Mouse (Mus musculus) liver, embryonic 12.5 days (tissue): Measurements from ENCODE around the gene Cdr2l. TPM values are rescaled to one million over a fixed set of nuclear protein-coding genes. Genes with fewer than 3 reads are reported as not detected.
A peak's percentile ranks its signal among the peaks of the same experiment; 100 is the strongest.

Experiments used
- ATAC-seq: fragments of 200-750 bp; cut with Nextera tagmentation; 2 replicates; pipeline ENCODE4 v1.8.0; 2017; ENCODE audit warnings: moderate number of reproducible peaks, mild to moderate bottlenecking, moderate library complexity
- H3K27ac ChIP-seq: fragments of 300-500 bp; sonication (generic); 2 replicates; pipeline ENCODE4 v1.5.1; 2016; ENCODE audit warnings: mild to moderate bottlenecking
- H3K27me3 ChIP-seq: fragments of 300-500 bp; sonication (generic); replicated peaks from 2 replicates; pipeline ENCODE4 v1.6.1; 2016; ENCODE audit warnings: mild to moderate bottlenecking, moderate library complexity
- H3K36me3 ChIP-seq: fragments of 300-500 bp; sonication (generic); 2 replicates; pipeline ENCODE4 v1.6.1; 2016; ENCODE audit warnings: mild to moderate bottlenecking, moderate library complexity
- H3K4me1 ChIP-seq: fragments of 300-500 bp; sonication (generic); 2 replicates; pipeline ENCODE4 v1.6.1; 2016
- H3K4me2 ChIP-seq: fragments of 300-500 bp; sonication (generic); 2 replicates; pipeline ENCODE4 v1.6.1; 2016; ENCODE audit warnings: mild to moderate bottlenecking, moderate library complexity
- H3K4me3 ChIP-seq: fragments of 300-500 bp; sonication (generic); 2 replicates; pipeline ENCODE4 v1.5.1; 2016; ENCODE audit warnings: mild to moderate bottlenecking, moderate library complexity
- H3K9ac ChIP-seq: fragments of 300-500 bp; sonication (generic); 2 replicates; pipeline ENCODE4 v1.6.1; 2016; ENCODE audit warnings: mild to moderate bottlenecking, moderate library complexity
- H3K9me3 ChIP-seq: fragments of 300-500 bp; sonication (generic); replicated peaks from 2 replicates; pipeline ENCODE4 v1.6.1; 2016; ENCODE audit warnings: mild to moderate bottlenecking, moderate library complexity
- WGBS: fragments of 180-500 bp; shearing (Covaris S2); methylation state at CpG from one replicate; pipeline ENCODE4 v1.1.7; 2016; ENCODE audit not compliant: insufficient replicate concordance; 5-methylcytosine and 5-hydroxymethylcytosine counted together
- polyA plus RNA-seq: library from polyadenylated mRNA; unstranded; fragments of >200 nt; fragmentation: Nextera tagmentation; extraction: Ambion mirVana; gene quantifications from 2 replicates; pipeline ENCODE4 v1.2.1, GENCODE M21; 2016

Cdr2l gene
- polyA plus RNA-seq: 4.2 TPM in 2 replicates

GRCm38 (mm10) chr11:115381743-115382539, at the start of gene Cdr2l:
Cdr2l (plus strand) TSS chr11:115381916.
- Histone ChIP-seq H3K9ac (peak within 1 kb of the TSS; percentile 64), H3K4me3 (peak within 1 kb of the TSS; percentile 61), H3K9me3 (no peaks in the 10 kb centered on the region), H3K4me1 (no peaks in the 10 kb centered on the region), H3K27me3 (peaks cover 86% of the 10 kb centered on the region), H3K36me3 (no peaks in the 10 kb centered on the region), H3K27ac (no peak within 1 kb of the TSS), H3K4me2 (peak within 1 kb of the TSS; percentile 75)
- WGBS: under 1% methylated on average over 76 of the region's 76 CpGs
- peak; percentile 49; the same call in 1 of the 2 replicates for ATAC-seq

DNA sequence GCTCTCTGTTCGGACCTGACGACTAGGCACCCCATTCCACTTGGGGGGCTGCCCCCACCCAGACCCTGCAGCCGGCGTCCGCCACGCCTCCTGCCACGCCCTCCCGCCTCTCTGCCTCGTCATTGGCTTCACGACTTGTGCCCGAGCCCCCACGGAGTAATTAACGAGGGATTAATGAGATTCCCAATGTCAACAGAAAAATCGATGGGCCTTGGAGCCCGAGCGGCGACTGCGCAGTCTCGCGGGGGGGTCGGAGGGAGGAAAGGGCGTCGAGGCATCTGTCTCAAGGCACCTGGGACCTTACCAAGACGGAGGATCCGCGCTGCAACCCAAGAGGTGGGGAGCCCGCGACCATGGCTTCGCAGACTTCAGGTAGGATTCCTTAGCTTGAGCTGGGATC, 47.2 kb upstream of the Cdr2l start, which contains the start of gene Otop3:
TSS of gene Otop3 (plus strand) at position 201 of the 400 bp plus-strand sequence.
- H3K9ac ChIP-seq: no peak within 1 kb of the TSS
- no peaks in the 10 kb centered on the region for H3K4me1 ChIP-seq
- no peak within 1 kb of the TSS for H3K27ac ChIP-seq
- ATAC-seq: no peak
- H3K4me2 ChIP-seq: peak within 1 kb of the TSS; percentile 33
- no peaks in the 10 kb centered on the region for H3K36me3 ChIP-seq
- WGBS: 6% methylated on average over 29 of the region's 29 CpGs
- H3K4me3 ChIP-seq: no peak within 1 kb of the TSS
- H3K9me3 ChIP-seq: no peaks in the 10 kb centered on the region
- H3K27me3 ChIP-seq: peaks cover 91% of the 10 kb centered on the region

GRCm38 (mm10) chr11:115335223-115335622, 46.5 kb upstream of the Cdr2l start:
- H3K27me3 ChIP-seq: peaks cover 91% of the 10 kb centered on the region
- H3K4me2 ChIP-seq: no peak overlapping the region
- WGBS: 45% methylated on average over 12 of the region's 12 CpGs
- no peak overlapping the region for H3K27ac ChIP-seq
- no peaks in the 10 kb centered on the region for H3K36me3 ChIP-seq
- no peaks in the 10 kb centered on the region for H3K4me1 ChIP-seq
- H3K9ac ChIP-seq: no peak overlapping the region
- ATAC-seq: no peak
- no peak overlapping the region for H3K4me3 ChIP-seq
- H3K9me3 ChIP-seq: no peaks in the 10 kb centered on the region

DNA sequence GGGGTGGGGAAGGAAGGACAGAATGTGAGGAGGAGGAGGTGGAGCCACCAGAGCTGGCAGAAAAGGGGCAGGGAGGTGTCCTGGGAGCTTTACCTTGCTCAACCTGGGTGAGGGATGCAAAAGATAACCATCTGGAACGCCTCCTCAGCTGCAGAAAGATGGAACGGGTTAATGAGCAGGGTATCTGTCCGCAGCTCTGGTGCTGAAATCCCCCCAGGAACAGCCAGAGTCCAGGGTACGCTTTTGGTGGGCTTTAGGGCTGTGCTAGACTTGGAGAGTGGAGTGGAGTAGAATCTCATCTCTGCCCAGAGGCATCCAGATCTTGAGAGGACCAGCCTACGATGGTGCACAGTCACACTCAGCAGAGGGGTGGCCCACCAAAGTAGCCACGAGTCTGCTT, 45.6 kb upstream of the Cdr2l start:
- Histone ChIP-seq H3K9me3 (no peaks in the 10 kb centered on the region), H3K4me3 (no peak overlapping the region), H3K9ac (no peak overlapping the region), H3K4me1 (no peaks in the 10 kb centered on the region), H3K27ac (no peak overlapping the region), H3K4me2 (no peak overlapping the region), H3K27me3 (peaks cover 94% of the 10 kb centered on the region), H3K36me3 (no peaks in the 10 kb centered on the region)
- ATAC-seq: no peak
- 14% methylated on average over 6 of the region's 6 CpGs for WGBS

GRCm38 (mm10) chr11:115337350-115337749, 44.4 kb upstream of the Cdr2l start:
- WGBS: 25% methylated on average over 3 of the region's 3 CpGs

DNA sequence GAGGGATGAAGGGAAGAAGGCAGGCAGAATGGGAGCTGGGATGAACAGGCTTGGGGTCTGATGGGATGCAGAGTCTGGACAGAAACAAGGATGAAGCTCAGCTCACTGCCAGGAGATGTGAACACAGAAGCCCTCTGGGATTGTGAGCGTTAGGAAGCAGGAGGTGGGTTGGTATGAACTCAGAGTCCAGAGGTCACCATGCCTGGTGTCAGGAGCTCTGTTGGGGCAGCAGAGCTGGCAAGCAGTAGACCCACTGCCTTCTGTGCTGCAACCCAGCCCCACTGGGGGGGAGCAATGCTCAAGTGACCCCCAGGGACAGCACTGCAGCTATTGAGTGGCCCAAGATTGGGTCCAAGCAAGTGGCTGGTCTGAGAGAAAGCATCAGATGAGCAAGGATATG, 43.9 kb upstream of the Cdr2l start:
- Histone ChIP-seq H3K27ac (no peak overlapping the region), H3K36me3 (no peaks in the 10 kb centered on the region), H3K9me3 (no peaks in the 10 kb centered on the region), H3K9ac (no peak overlapping the region), H3K4me1 (no peaks in the 10 kb centered on the region), H3K4me3 (no peak overlapping the region), H3K27me3 (peaks cover 89% of the 10 kb centered on the region), H3K4me2 (no peak overlapping the region)
- ATAC-seq: no peak
- 65% methylated on average over 1 of the region's 1 CpGs for WGBS

More at GRCm38 (mm10) chr11:115337350-115337749, 44.4 kb upstream of the Cdr2l start:
- H3K4me1 ChIP-seq: no peaks in the 10 kb centered on the region
- H3K27ac ChIP-seq: no peak overlapping the region
- H3K4me3 ChIP-seq: no peak overlapping the region
- no peak for ATAC-seq
- H3K36me3 ChIP-seq: no peaks in the 10 kb centered on the region
- no peaks in the 10 kb centered on the region for H3K9me3 ChIP-seq
- H3K4me2 ChIP-seq: no peak overlapping the region
- H3K27me3 ChIP-seq: peaks cover 93% of the 10 kb centered on the region
- no peak overlapping the region for H3K9ac ChIP-seq

DNA sequence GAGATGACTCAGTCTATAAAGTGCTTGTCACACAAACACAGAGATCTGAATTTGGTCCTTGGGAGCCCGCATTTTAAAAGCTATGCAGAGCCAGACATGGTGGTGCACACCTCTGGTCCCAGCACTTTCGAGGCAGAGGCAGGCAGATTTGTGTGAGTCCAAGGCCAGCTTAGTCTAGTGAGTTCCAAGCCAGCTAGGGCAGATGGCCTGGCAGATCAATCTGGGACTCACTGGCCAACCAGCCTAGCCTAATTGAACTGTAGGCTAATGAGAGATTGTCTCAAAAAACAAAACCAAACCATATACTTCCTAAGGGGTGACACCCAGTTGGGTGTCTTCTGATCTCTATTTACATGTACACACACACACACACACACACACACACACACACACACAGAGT, 40.5 kb upstream of the Cdr2l start:
- WGBS: 35% methylated on average over 2 of the region's 2 CpGs
- Histone ChIP-seq H3K9me3 (no peaks in the 10 kb centered on the region), H3K27me3 (peaks cover 87% of the 10 kb centered on the region), H3K9ac (no peak overlapping the region), H3K4me2 (no peak overlapping the region), H3K36me3 (no peaks in the 10 kb centered on the region), H3K4me1 (no peaks in the 10 kb centered on the region), H3K27ac (no peak overlapping the region), H3K4me3 (no peak overlapping the region)
- no peak for ATAC-seq

GRCm38 (mm10) chr11:115341866-115342265, 39.9 kb upstream of the Cdr2l start:
- Histone ChIP-seq H3K4me2 (no peak overlapping the region), H3K27ac (no peak overlapping the region), H3K4me3 (no peak overlapping the region), H3K9me3 (no peaks in the 10 kb centered on the region), H3K9ac (no peak overlapping the region), H3K4me1 (no peaks in the 10 kb centered on the region), H3K36me3 (no peaks in the 10 kb centered on the region), H3K27me3 (peaks cover 87% of the 10 kb centered on the region)
- WGBS: 61% methylated on average over 6 of the region's 6 CpGs
- ATAC-seq: no peak

DNA sequence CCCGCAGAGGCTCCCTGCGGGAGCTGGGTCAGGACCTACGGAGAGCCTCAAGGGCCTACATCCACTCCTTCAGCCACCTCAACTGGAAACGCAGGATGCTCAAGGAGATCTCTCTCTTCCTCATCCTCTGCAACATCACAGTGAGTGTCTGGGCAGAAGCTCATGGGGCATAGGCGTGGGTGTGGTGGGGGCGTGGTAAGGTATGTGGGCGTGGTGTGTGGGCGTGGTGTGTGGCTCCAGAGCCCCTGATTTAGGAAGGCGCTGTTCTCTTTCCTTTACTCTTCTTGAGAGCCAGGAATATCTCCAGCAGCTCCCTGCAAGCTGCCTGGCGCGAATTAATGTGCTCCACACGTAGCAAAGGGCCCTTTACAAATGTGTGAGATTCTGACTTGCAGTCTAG, 36.7 kb upstream of the Cdr2l start:
- ATAC-seq: no peak
- H3K9me3 ChIP-seq: no peaks in the 10 kb centered on the region
- no peak overlapping the region for H3K9ac ChIP-seq
- peaks cover 16% of the 10 kb centered on the region for H3K4me1 ChIP-seq
- H3K4me2 ChIP-seq: no peak overlapping the region
- H3K27ac ChIP-seq: no peak overlapping the region
- WGBS: 2% methylated on average over 12 of the region's 12 CpGs
- peaks cover 90% of the 10 kb centered on the region for H3K27me3 ChIP-seq
- no peak overlapping the region for H3K4me3 ChIP-seq
- H3K36me3 ChIP-seq: no peaks in the 10 kb centered on the region

GRCm38 (mm10) chr11:115345515-115345914, 36.2 kb upstream of the Cdr2l start:
- Histone ChIP-seq H3K27me3 (peaks cover 90% of the 10 kb centered on the region), H3K9me3 (no peaks in the 10 kb centered on the region), H3K27ac (no peak overlapping the region), H3K4me1 (peaks cover 16% of the 10 kb centered on the region), H3K9ac (no peak overlapping the region), H3K4me3 (no peak overlapping the region), H3K4me2 (no peak overlapping the region), H3K36me3 (no peaks in the 10 kb centered on the region)
- no peak for ATAC-seq
- WGBS: 33% methylated on average over 7 of the region's 7 CpGs

DNA sequence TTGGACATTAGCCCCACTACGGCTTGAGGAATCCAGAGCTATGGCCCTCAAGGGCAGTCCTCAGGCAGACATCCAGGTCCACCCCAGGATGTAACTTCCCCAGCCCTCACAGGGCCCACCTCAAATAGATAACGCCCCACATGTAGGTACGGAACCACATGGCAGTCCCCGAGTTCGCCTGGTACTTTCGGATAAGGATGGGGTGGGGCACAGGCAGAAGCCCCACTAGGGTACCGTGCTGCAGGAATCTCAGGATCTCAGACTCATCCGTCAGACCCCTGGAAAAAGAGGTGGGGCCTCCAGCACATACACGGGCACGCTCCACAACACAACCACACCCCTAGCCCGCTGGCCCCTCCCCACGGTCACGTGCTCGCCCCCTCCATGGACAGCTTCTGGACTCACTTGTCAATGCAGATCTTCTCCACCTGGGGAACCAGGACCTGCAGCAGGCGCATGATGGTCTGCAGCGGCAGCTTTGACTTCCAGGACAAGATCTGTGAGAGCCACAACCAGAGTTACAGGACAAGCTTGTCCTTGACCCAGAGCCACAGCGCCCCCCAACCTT, 33.0 kb upstream of the Cdr2l start:
- Histone ChIP-seq H3K27me3 (peaks cover 95% of the 10 kb centered on the region), H3K27ac (no peak overlapping the region), H3K4me1 (peaks cover 16% of the 10 kb centered on the region), H3K4me2 (0 out of 2 replicates have a peak overlapping the region, but pooled peaks have one; percentile 20), H3K4me3 (no peak overlapping the region), H3K9ac (no peak overlapping the region), H3K9me3 (no peaks in the 10 kb centered on the region), H3K36me3 (no peaks in the 10 kb centered on the region)
- WGBS: 28% methylated on average over 17 of the region's 17 CpGs
- peak; percentile 45 for ATAC-seq

DNA sequence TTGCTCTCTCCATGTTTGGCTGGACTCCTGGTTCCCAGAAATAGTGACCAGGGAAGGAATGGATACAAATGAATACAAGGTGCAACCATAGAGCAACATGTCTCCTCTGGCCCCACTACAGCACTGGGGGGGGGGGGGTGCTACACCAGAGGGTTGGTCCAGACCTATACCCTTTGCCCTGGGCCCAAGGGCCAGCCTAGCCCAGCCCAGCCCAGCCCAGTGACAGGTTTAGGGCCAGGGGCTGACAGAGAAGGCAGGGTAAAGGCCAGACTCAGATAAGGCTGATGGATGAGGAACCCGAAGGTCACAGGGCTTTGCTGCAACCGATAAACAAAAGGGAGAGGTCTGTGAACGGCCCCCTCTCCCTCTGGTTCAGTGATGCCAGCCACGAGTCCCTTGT, 31.7 kb upstream of the Cdr2l start:
- no peak overlapping the region for H3K9ac ChIP-seq
- 25% methylated on average over 4 of the region's 4 CpGs for WGBS
- peaks cover 16% of the 10 kb centered on the region for H3K4me1 ChIP-seq
- peak; percentile 46; the same call in 1 of the 2 replicates for ATAC-seq
- H3K27me3 ChIP-seq: peaks cover 88% of the 10 kb centered on the region
- H3K9me3 ChIP-seq: no peaks in the 10 kb centered on the region
- no peaks in the 10 kb centered on the region for H3K36me3 ChIP-seq
- H3K4me2 ChIP-seq: no peak overlapping the region
- H3K27ac ChIP-seq: no peak overlapping the region
- no peak overlapping the region for H3K4me3 ChIP-seq
